ENCODE assay signal across 26 mouse cellular contexts in the genomic region with DNA sequence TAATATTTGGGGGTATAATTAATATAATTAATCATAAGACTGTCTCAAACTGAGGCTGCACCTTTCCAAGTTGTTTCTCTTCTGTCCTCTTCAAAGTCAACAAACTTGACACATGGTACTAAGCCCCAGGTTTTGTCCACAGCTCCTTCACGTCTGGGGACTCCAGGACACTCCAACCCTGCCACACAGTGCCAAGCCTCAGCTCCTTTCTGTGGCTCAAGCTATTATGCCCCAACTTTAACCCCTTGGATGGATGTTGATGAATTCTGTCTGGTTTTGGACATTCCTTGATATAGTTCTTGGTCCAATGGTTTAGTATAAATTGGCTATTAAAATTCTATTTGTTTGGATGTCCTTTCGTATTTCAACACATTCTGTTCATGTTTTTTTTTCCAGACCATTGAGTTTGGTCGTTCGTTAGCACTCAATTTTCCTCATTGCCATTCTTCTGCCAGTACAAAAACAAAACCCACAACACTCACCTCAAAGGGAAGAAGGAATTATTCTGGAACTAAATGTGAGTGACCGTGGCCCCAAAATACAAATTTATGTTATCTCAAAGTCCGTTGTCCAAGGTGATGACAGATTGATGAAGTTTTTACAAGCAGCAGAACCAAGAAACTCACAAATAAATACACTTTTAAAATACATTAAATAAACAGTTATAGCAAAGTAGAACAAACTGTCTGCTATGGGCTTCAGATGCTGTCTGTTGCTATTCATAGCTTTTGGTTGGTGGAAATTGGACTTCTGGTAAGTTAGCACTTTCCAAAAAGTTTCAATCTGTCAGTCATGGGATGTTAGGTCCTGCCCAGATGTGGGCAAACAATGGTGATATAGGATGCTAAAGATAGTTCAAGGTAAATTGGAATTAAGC. TPM values are rescaled to one million over a fixed set of nuclear protein-coding genes. Genes with fewer than 3 reads are reported as not detected.
DNase-seq lines count a peak whose midpoint lies in the region; ATAC-seq and TF ChIP-seq lines count a peak whose summit lies in the region.
"Had no signal": no experiment of that assay in that cellular context is flagged by ENCODE, and none has a peak within 500 bp of the region (broad histone marks: within the 10 kb centered on the region; RNA-seq: fewer than 3 reads in every experiment).

No protein-coding gene starts in this region.

- WGBS in lung, embryonic 15.5 days = 28% methylated on average over 6 of the region's 6 CpGs
- 33% methylated on average over 6 of the region's 6 CpGs for WGBS in lung, postnatal 0 days

- H3K4me2 ChIP-seq in lung, embryonic 15.5 days = no peak overlapping the region
- H3K4me2 ChIP-seq in lung, postnatal 0 days (replicated peaks; ENCODE audit: low read depth, low read length) = no peak overlapping the region
- H3K4me2 ChIP-seq: embryonic facial prominence, embryonic 12.5 days; forebrain, embryonic 13.5 days; forebrain, embryonic 15.5 days had no signal

- peak overlapping the region; percentile 61; the same call in 1 of the 2 replicates for H3K27ac ChIP-seq in lung, embryonic 15.5 days
- H3K27ac ChIP-seq in lung, postnatal 0 days (ENCODE audit: low read length) = no peak overlapping the region
- H3K27ac ChIP-seq: embryonic facial prominence, embryonic 10.5 days; embryonic facial prominence, embryonic 12.5 days; forebrain, embryonic 13.5 days; forebrain, embryonic 15.5 days had no signal

- no peak overlapping the region for H3K4me3 ChIP-seq in lung, embryonic 15.5 days
- H3K4me3 ChIP-seq in lung, postnatal 0 days (ENCODE audit: low read depth, low read length) = no peak overlapping the region
- H3K4me3 ChIP-seq: embryonic facial prominence, embryonic 10.5 days; embryonic facial prominence, embryonic 12.5 days; forebrain, embryonic 13.5 days; forebrain, embryonic 15.5 days had no signal

- no peak overlapping the region for H3K9ac ChIP-seq in lung, embryonic 15.5 days
- no peak overlapping the region for H3K9ac ChIP-seq in lung, postnatal 0 days (replicated peaks; ENCODE audit: low read depth)
- H3K9ac ChIP-seq: embryonic facial prominence, embryonic 12.5 days; forebrain, embryonic 13.5 days; forebrain, embryonic 15.5 days had no signal

- no peaks in the 10 kb centered on the region for H3K4me1 ChIP-seq in lung, embryonic 15.5 days
- no peaks in the 10 kb centered on the region for H3K4me1 ChIP-seq in lung, postnatal 0 days (ENCODE audit: insufficient read depth, low read depth, low read length)
- H3K4me1 ChIP-seq: embryonic facial prominence, embryonic 10.5 days; embryonic facial prominence, embryonic 12.5 days; forebrain, embryonic 13.5 days; forebrain, embryonic 15.5 days had no signal

- TF ChIP-seq CTCF in lung, postnatal 0 days (IDR thresholded peaks at IDR 0.05) = no peak

- H3K36me3 ChIP-seq in lung, embryonic 15.5 days = no peaks in the 10 kb centered on the region
- no peaks in the 10 kb centered on the region for H3K36me3 ChIP-seq in lung, postnatal 0 days (ENCODE audit: insufficient read depth, low read length)
- H3K36me3 ChIP-seq: embryonic facial prominence, embryonic 10.5 days; embryonic facial prominence, embryonic 12.5 days; forebrain, embryonic 15.5 days; G1E had no signal

- no peak for TF ChIP-seq EP300 in lung, postnatal 0 days (IDR thresholded peaks at IDR 0.05)

- peak; percentile 35 for DNase-seq in heart, adult 11 months
- no peak for DNase-seq in heart, adult 9 months (ENCODE audit: low spot score in 2 of 2)
- DNase-seq in lung, postnatal 14 days = no peak
- peak; percentile 50 for DNase-seq in lung, postnatal 0 days (ENCODE audit: low spot score)
- DNase-seq in lung, postnatal 4 days = no peak
- DNase-seq in Muller cell, postnatal 12 days (ENCODE audit: inconsistent ontology term) = peak; percentile 43
- DNase-seq: adrenal gland, adult 2 months; adrenal gland, postnatal 10 days; adrenal gland, postnatal 25 days; B cell, adult 2 months; cerebellum, adult 11 months; cerebellum, adult 18-20 months; cerebellum, adult 8-10 months; cerebellum, adult 9-11 months; cerebellum, postnatal 14 days had no signal

- no peaks in the 10 kb centered on the region for H3K27me3 ChIP-seq in lung, embryonic 15.5 days
- H3K27me3 ChIP-seq in lung, postnatal 0 days (replicated peaks; ENCODE audit: insufficient read depth, low read length) = no peaks in the 10 kb centered on the region
- H3K27me3 ChIP-seq: embryonic facial prominence, embryonic 12.5 days; forebrain, embryonic 13.5 days; forebrain, embryonic 15.5 days had no signal

- peak; percentile 69 for ATAC-seq in lung, embryonic 15.5 days (ENCODE audit: borderline replicate concordance, extremely low read depth, low FRiP score, low TSS enrichment)
- no peak for ATAC-seq in lung, postnatal 0 days
- ATAC-seq: CD4-positive, CD25-positive, alpha-beta regulatory T cell, adult 4 months; forebrain, embryonic 13.5 days; forebrain, embryonic 15.5 days had no signal

- H3K9me3 ChIP-seq in lung, embryonic 15.5 days = no peaks in the 10 kb centered on the region
- H3K9me3 ChIP-seq in lung, postnatal 0 days (ENCODE audit: low read length) = no peaks in the 10 kb centered on the region
- H3K9me3 ChIP-seq: embryonic facial prominence, embryonic 10.5 days; embryonic facial prominence, embryonic 12.5 days; forebrain, embryonic 13.5 days; forebrain, embryonic 15.5 days had no signal

RNA-seq across cellular contexts. Expression of a gene that starts 4.4 kb away (rescaled TPM):
- 0.35 TPM in 1 of 2 replicates, not detected in the other for polyA plus RNA-seq in lung, embryonic 15.5 days (2015; fragmentation: Nextera tagmentation; extraction: Ambion mirVana)
- polyA plus RNA-seq in lung, postnatal 0 days (2015; fragmentation: Nextera tagmentation; extraction: Ambion mirVana) = 0.25 TPM in 1 of 2 replicates, not detected in the other
- polyA plus RNA-seq: brain, embryonic 14.5 days; CD4-positive, CD25-positive, alpha-beta regulatory T cell, adult 4 months; cortical plate, adult 2 months; embryonic facial prominence, embryonic 10.5 days; embryonic facial prominence, embryonic 12.5 days; embryonic facial prominence, embryonic 14.5 days; forebrain, embryonic 11.5 days; forebrain, embryonic 13.5 days; forebrain, embryonic 15.5 days; G1E had no signal

RNA-seq across cellular contexts. Expression of a gene that starts 9.0 kb away (rescaled TPM):
- 4.3 and 5.8 TPM in 2 replicates for polyA plus RNA-seq in lung, embryonic 15.5 days (2015; fragmentation: Nextera tagmentation; extraction: Ambion mirVana)
- polyA plus RNA-seq in lung, postnatal 0 days (2015; fragmentation: Nextera tagmentation; extraction: Ambion mirVana) = 12.9 and 23.0 TPM in 2 replicates
- polyA plus RNA-seq: CD4-positive, CD25-positive, alpha-beta regulatory T cell, adult 4 months; G1E had no signal

RNA-seq across cellular contexts. Expression of a gene that starts 53.0 kb away (rescaled TPM):
- 81.8 and 84.7 TPM in 2 replicates for polyA plus RNA-seq in lung, embryonic 15.5 days (2015; fragmentation: Nextera tagmentation; extraction: Ambion mirVana)
- 26.6 and 31.3 TPM in 2 replicates for polyA plus RNA-seq in lung, postnatal 0 days (2015; fragmentation: Nextera tagmentation; extraction: Ambion mirVana)
- polyA plus RNA-seq: CD4-positive, CD25-positive, alpha-beta regulatory T cell, adult 4 months; cortical plate, adult 2 months; embryonic facial prominence, embryonic 10.5 days; forebrain, embryonic 11.5 days; forebrain, embryonic 13.5 days; forebrain, embryonic 15.5 days; G1E had no signal

Comparison
In these comparisons a context has a peak if more than half of its experiments do, and no peak if none do; other contexts are left out.
1. DNase-seq: peak in heart, adult 11 months (single experiment), lung, postnatal 0 days (single experiment) and Muller cell, postnatal 12 days (single experiment); none in heart, adult 9 months (0 of 2), lung, postnatal 14 days (single experiment) and lung, postnatal 4 days (0 of 2).